Mouse (Mus musculus): ENCODE measurements around the gene Apobec3. TPM values are rescaled to one million over a fixed set of nuclear protein-coding genes. Genes with fewer than 3 reads are reported as not detected.

The Apobec3 gene
- polyA plus RNA-seq, 1 experiment from 2014 or later = 41.7 TPM

DNA sequence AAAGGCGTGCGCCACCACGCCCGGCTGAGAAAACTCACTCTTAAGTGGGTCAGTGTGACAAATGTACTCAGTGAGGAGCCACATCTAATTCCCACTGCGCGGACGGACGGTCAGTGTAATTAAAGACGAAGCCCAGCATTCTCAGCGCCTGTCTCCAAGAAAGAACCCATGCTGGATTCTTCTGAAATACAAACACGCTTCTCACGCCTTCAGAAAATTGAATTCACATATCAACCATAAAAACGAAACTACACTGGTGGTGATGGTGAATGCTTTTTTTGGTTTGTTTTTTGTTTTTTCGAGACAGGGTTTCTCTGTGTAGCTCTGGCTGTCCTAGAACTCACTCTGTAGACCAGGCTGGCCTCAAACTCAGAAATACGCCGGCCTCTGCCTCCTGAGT is 48.5 kb downstream of the Apobec3 start:
- H3K4me3 ChIP-seq (replicated peaks) = no peak overlapping the region
- H3K4me1 ChIP-seq (replicated peaks) = no peaks in the 10 kb centered on the region
- H3K4me2 ChIP-seq = no peak overlapping the region
- ATAC-seq (ENCODE audit: low read depth) = no peak
- DNase-seq = no peak
- no peak overlapping the region for H3K9ac ChIP-seq
- no peaks in the 10 kb centered on the region for H3K9me3 ChIP-seq (replicated peaks)
- H3K27me3 ChIP-seq = peaks cover 29% of the 10 kb centered on the region
- 80% methylated on average over 16 of the region's 16 CpGs for WGBS (ENCODE audit: insufficient replicate concordance)
- H3K27ac ChIP-seq = no peak overlapping the region
- H3K36me3 ChIP-seq = no peaks in the 10 kb centered on the region

DNA sequence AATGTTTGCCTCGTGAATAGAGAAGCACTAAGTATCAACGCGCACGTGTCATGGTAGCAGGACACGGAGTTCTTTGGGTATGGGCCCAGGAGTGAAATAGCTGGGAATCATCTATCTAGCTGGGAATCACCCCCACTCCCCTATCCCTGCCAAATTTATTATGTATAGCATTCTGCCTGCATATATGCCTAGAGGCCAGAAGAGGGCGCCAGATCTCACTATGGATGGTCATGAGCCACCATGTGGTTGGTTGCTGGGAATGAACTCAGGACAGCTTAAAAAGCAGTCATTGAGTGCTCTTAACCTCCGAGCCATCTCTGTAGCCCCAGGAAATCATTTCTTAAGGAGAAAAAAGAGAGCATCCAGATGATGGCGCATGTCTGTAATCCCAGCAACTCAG is 49.5 kb downstream of the Apobec3 start:
- 16% methylated on average over 8 of the region's 8 CpGs for WGBS (ENCODE audit: insufficient replicate concordance)
- H3K27ac ChIP-seq = no peak overlapping the region
- no peak for DNase-seq

DNA sequence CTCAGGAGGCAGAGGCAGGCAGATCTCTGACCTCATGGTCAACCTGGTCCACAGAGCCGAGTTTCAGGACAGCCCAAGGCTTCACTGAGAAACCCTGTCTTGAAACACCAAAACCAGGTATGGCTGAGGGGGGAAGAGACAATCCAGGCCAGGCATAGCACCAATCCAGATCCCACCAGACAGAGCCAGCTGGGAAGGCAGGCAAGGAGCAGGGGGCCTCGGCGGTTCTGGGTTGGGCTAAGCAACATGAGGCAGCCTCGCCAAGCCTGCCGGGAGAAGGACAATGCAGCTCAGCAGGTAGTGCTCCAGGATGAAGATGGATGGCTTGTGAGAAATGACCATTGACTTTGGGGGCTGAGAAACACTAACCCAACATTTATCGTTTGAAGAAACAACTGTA is 51.1 kb downstream of the Apobec3 start:
- Histone ChIP-seq H3K4me2 (no peak overlapping the region), H3K4me3 (replicated peaks) (no peak overlapping the region), H3K4me1 (replicated peaks) (0 out of 2 replicates have a peak, but pooled peaks cover 3% of the 10 kb centered on the region), H3K27me3 (peaks cover 9% of the 10 kb centered on the region), H3K9me3 (replicated peaks) (no peaks in the 10 kb centered on the region), H3K27ac (no peak overlapping the region), H3K9ac (no peak overlapping the region), H3K36me3 (no peaks in the 10 kb centered on the region)
- ATAC-seq (ENCODE audit: low read depth) (no peak), DNase-seq (no peak)
- WGBS (ENCODE audit: insufficient replicate concordance) = 69% methylated on average over 6 of the region's 6 CpGs

More for the DNA sequence above, 49.5 kb downstream of the Apobec3 start:
- Histone ChIP-seq H3K9me3 (replicated peaks) (no peaks in the 10 kb centered on the region), H3K27me3 (peaks cover 20% of the 10 kb centered on the region), H3K9ac (no peak overlapping the region), H3K4me1 (replicated peaks) (no peaks in the 10 kb centered on the region), H3K36me3 (no peaks in the 10 kb centered on the region), H3K4me2 (no peak overlapping the region), H3K4me3 (replicated peaks) (no peak overlapping the region)
- no peak for ATAC-seq (ENCODE audit: low read depth)

DNA sequence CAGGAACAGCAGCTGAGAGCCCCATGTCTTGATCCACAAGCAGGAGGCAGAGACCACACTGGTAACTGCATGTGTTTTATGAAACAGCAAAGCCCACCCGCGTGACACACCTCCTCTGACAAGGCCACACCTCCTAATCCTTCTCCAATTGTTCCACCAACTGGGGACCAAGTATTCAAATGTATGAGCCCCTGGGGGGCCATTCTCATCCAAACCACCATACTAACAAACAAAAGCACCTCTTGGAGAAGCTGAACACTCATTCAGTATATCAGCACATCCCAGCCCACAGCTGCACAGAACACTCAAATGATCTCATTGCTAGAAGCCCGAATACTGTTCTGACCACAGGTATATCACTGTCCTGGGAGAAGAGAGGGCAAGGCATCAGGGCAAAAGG is 52.1 kb downstream of the Apobec3 start:
- ATAC-seq (ENCODE audit: low read depth) (no peak), DNase-seq (no peak)
- H3K4me3 ChIP-seq (replicated peaks) = no peak overlapping the region
- H3K27me3 ChIP-seq = peaks cover 3% of the 10 kb centered on the region
- no peak overlapping the region for H3K9ac ChIP-seq
- H3K9me3 ChIP-seq (replicated peaks) = no peaks in the 10 kb centered on the region
- H3K4me2 ChIP-seq = no peak overlapping the region
- no peaks in the 10 kb centered on the region for H3K36me3 ChIP-seq
- 0 out of 2 replicates have a peak, but pooled peaks cover 3% of the 10 kb centered on the region for H3K4me1 ChIP-seq (replicated peaks)
- no peak overlapping the region for H3K27ac ChIP-seq
- WGBS (ENCODE audit: insufficient replicate concordance) = 75% methylated on average over 3 of the region's 3 CpGs

DNA sequence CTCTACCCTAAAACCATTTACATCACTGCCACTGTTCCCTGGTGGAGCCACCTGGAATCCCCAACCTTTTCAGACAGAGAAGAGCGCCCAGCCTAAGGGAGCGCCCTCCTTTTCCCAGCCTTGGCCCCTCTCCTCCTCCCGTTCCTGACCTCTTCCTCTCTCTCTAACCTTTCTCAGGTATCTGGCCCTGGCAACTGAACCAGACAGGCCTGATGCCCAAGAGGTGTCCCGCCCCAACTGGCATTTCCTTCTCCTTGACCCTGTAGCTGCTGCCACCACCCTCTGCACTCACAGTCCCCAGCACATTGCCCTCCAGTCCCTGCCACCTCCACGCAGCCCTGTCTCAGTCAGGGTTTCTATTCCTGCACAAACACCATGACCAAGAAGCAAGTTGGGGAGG is 53.5 kb downstream of the Apobec3 start:
- DNase-seq (no peak), ATAC-seq (ENCODE audit: low read depth) (no peak)
- Histone ChIP-seq H3K27me3 (peaks cover 8% of the 10 kb centered on the region), H3K27ac (no peak overlapping the region), H3K4me1 (replicated peaks) (peaks cover 7% of the 10 kb centered on the region; the same call in 1 of the 2 replicates), H3K4me2 (no peak overlapping the region), H3K9ac (no peak overlapping the region), H3K4me3 (replicated peaks) (no peak overlapping the region), H3K9me3 (replicated peaks) (no peaks in the 10 kb centered on the region), H3K36me3 (no peaks in the 10 kb centered on the region)
- WGBS (ENCODE audit: insufficient replicate concordance) = 63% methylated on average over 5 of the region's 5 CpGs

DNA sequence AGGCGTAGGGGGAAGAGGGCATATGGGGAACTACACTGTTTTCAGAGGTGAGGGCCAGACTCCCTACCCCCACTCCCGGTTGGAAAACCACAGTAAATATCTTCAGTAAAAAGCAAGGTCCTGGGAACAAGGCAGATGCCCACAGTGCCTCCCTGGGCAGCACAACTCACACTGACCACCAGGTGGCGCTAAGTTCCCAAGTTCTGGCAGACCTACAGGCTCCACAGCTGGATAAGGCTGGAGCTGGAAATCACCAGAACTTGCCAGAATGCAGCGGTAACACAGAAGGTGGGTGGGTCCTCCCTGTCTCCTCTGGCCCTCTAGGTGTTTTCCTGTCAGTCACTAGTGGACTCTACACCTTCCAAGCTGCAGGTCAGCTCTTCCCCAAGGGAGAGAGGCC is 54.6 kb downstream of the Apobec3 start:
- Histone ChIP-seq H3K36me3 (no peaks in the 10 kb centered on the region), H3K9me3 (replicated peaks) (no peaks in the 10 kb centered on the region), H3K9ac (no peak overlapping the region), H3K4me1 (replicated peaks) (peaks cover 17% of the 10 kb centered on the region), H3K4me3 (replicated peaks) (no peak overlapping the region), H3K27ac (no peak overlapping the region), H3K27me3 (peaks cover 12% of the 10 kb centered on the region), H3K4me2 (no peak overlapping the region)
- WGBS (ENCODE audit: insufficient replicate concordance) = 6% methylated on average over 4 of the region's 4 CpGs
- DNase-seq (peak; percentile 76), ATAC-seq (ENCODE audit: low read depth) (peak; percentile 71)

DNA sequence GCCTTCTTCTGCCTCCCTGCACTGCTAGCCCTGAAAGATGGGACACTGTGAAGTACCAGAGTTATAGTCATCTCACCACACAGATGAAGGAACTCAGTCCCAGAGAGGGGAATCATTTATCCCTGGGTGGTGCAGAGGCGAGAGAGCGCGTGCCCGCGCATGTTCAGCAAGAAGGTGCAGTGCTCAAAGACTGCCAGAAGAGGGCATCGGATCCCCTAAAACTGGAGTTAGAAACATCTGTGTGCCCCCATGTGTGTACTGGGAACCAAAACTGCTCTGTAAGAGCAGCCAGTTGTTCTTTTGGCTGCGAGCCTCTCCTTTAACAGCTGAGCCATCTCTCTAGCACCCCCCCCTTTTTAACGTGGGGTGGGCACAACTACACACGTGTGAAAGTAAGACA is 55.3 kb downstream of the Apobec3 start:
- WGBS (ENCODE audit: insufficient replicate concordance) = 52% methylated on average over 9 of the region's 9 CpGs
- no peak overlapping the region for H3K9ac ChIP-seq
- DNase-seq = no peak
- no peaks in the 10 kb centered on the region for H3K36me3 ChIP-seq
- no peaks in the 10 kb centered on the region for H3K9me3 ChIP-seq (replicated peaks)
- H3K27me3 ChIP-seq = peaks cover 18% of the 10 kb centered on the region
- H3K4me3 ChIP-seq (replicated peaks) = no peak overlapping the region
- H3K27ac ChIP-seq = no peak overlapping the region
- H3K4me2 ChIP-seq = no peak overlapping the region
- ATAC-seq (ENCODE audit: low read depth) = no peak
- H3K4me1 ChIP-seq (replicated peaks) = peaks cover 19% of the 10 kb centered on the region

DNA sequence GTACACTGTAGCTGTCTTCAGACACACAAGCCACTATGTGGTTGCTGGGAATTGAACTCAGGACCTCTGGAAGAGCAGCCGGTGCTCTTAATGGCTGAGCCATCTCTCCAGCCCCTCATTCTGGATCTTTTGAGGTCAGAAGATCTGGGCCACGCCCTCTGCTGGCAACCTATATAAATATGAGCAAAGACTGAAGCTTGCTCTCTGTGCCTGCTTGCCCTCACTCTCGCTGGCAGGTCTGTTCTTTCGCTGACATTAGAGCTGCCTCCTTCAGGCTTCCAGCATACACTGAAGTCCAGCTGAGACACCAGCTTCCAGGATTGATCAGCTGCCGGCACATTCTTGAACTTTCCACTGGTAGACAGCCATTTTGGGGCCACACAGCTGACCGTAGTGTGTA is 56.2 kb downstream of the Apobec3 start:
- ATAC-seq (ENCODE audit: low read depth) = no peak
- no peak overlapping the region for H3K4me2 ChIP-seq
- no peak overlapping the region for H3K4me3 ChIP-seq (replicated peaks)
- H3K27me3 ChIP-seq = peaks cover 25% of the 10 kb centered on the region
- WGBS (ENCODE audit: insufficient replicate concordance) = 63% methylated on average over 6 of the region's 6 CpGs
- no peak for DNase-seq
- no peaks in the 10 kb centered on the region for H3K9me3 ChIP-seq (replicated peaks)
- no peak overlapping the region for H3K9ac ChIP-seq
- no peaks in the 10 kb centered on the region for H3K36me3 ChIP-seq
- H3K4me1 ChIP-seq (replicated peaks) = peaks cover 21% of the 10 kb centered on the region
- H3K27ac ChIP-seq = no peak overlapping the region

DNA sequence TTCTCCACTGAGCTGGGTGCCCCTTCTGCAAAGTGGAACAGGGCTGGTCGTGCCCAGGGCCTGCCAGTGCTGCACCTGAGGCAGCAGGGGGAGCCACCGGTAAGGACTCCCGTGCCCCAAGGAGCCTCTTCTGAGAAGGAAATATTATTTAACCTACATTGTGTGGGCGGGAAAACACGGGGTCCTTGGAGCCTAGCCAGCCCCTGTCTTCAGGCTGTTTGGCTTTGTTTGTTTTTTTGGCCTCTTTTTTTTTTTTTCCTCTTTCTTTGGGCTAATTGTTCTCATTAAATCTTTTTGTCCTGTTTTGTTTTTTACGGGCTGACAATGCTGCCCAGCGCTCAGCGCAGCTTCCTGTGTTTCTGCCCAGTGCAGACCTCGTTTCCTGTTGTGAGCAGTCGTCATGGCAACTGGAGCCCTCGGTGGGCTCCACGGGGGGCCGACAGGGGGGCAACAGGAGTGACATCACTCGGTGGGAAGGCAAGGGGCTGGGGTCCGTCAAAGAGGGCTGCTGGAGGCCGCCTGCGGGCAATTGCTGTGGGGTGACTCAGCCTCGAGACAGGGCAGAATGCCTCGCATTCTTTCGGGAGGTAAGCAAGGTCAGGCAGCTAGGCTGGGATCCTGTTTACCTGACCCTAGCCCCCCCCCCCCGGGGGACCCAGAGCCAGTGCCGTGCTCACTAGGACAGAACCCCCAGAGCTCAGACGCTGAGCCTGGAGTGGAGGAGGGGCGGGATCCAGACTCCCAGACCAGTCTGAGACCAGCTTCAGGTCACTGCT is 59.0 kb downstream of the Apobec3 start:
- no peak for DNase-seq
- peak overlapping the region; percentile 21 for H3K4me3 ChIP-seq (replicated peaks)
- H3K4me2 ChIP-seq = peak overlapping the region; percentile 57
- H3K36me3 ChIP-seq = no peaks in the 10 kb centered on the region
- H3K4me1 ChIP-seq (replicated peaks) = peaks cover 21% of the 10 kb centered on the region
- H3K9me3 ChIP-seq (replicated peaks) = no peaks in the 10 kb centered on the region
- ATAC-seq (ENCODE audit: low read depth) = no peak
- 3% methylated on average over 24 of the region's 24 CpGs for WGBS (ENCODE audit: insufficient replicate concordance)
- peak overlapping the region; percentile 53 for H3K9ac ChIP-seq
- H3K27me3 ChIP-seq = peaks cover 23% of the 10 kb centered on the region; the same call in 1 of the 2 replicates
- no peak overlapping the region for H3K27ac ChIP-seq

DNA sequence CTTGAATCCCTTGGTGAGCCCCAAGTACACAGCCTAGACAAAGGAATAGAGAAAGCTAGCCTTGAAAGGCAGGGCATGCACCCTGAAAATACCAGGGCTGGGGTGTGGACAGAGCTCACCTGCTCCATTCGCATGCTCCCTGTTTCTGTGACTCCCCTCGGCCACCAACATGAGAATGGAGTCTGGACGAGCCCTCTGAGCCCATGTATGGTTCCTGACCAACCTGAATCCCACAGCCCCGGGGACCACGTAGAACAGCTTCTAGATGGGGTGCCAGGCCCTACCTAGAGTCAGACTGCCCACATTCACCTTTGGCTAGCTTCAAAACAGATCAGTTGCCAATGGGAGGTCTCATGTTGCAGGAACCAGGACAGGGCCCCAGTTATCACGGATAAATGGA is 59.8 kb downstream of the Apobec3 start:
- WGBS (ENCODE audit: insufficient replicate concordance) = 61% methylated on average over 6 of the region's 6 CpGs
- ATAC-seq (ENCODE audit: low read depth) (no peak), DNase-seq (no peak)
- Histone ChIP-seq H3K9ac (no peak overlapping the region), H3K4me2 (no peak overlapping the region), H3K4me1 (replicated peaks) (peaks cover 20% of the 10 kb centered on the region), H3K9me3 (replicated peaks) (no peaks in the 10 kb centered on the region), H3K27me3 (peaks cover 23% of the 10 kb centered on the region; the same call in 1 of the 2 replicates), H3K27ac (peak overlapping the region; percentile 55), H3K4me3 (replicated peaks) (no peak overlapping the region), H3K36me3 (no peaks in the 10 kb centered on the region)

DNA sequence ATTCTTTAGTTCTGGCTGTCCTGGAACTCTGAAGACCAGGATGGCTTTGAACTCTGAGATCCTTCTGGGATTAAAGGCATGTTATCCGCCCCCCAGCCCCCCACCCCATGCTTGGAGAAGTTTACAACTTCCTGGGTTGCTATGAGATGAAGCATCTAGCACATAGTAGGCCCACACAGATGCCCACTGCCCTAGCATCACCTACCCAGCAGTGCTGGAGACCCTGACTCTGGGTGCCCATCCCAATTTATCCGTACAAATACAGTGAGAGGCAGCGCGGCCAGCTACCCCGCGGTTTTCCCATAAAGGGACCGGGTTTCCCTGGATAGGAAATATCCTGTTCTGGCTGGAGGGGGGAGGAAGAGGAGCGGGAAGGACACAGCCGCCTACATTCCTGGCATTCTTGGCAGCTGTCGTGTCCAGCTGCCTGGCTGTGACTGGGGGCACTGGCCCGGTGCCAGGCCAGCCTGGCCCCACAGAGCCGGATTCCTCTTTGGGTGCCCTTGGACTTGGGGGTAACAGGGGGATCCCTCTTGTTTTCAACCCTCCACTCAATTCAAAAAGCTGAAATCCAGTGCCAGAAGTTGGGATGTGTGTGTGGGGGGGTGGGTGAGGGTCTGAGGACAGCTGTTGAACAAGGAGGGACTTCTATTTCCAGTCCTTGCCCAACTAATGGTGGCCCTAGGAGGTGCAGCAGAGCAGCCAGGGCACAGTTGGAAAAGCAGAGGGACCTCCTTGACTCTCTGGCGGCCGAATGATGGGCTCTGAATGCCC is 60.5 kb downstream of the Apobec3 start:
- Histone ChIP-seq H3K9ac (no peak overlapping the region), H3K27me3 (peaks cover 23% of the 10 kb centered on the region; the same call in 1 of the 2 replicates), H3K9me3 (replicated peaks) (no peaks in the 10 kb centered on the region), H3K4me1 (replicated peaks) (peaks cover 18% of the 10 kb centered on the region), H3K27ac (peak overlapping the region; percentile 55), H3K4me3 (replicated peaks) (no peak overlapping the region), H3K36me3 (no peaks in the 10 kb centered on the region), H3K4me2 (no peak overlapping the region)
- ATAC-seq (ENCODE audit: low read depth) = no peak
- no peak for DNase-seq
- WGBS (ENCODE audit: insufficient replicate concordance) = 68% methylated on average over 14 of the region's 14 CpGs
